Mouse (Mus musculus) MEL (cell line): Measurements from ENCODE around the gene Rps6ka3. TPM values are rescaled to one million over a fixed set of nuclear protein-coding genes. Genes with fewer than 3 reads are reported as not detected.

Source experiments
- DNase-seq: peaks from one replicate; pipeline ENCODE4 v3.0.0; 2011; ENCODE audit warnings: low read depth, low spot score
- H3K27ac ChIP-seq: 2 replicates; pipeline ENCODE4 v1.5.1; 2012; ENCODE audit warnings: low read depth, mild to moderate bottlenecking, control low read depth, low read length, moderate library complexity; ENCODE audit not compliant: control insufficient read depth
- H3K27me3 ChIP-seq, 2 experiments: fragments of 150-350 bp in 1 of 2; sonication (generic) in 1 of 2; 2 replicates each; pipeline ENCODE4 v1.6.1; 2012; ENCODE audit warnings: low read length in 2 of 2, mild to moderate bottlenecking in 2 of 2, improper control_type of control experiment in 1 of 2, moderate library complexity in 1 of 2; ENCODE audit not compliant: insufficient read depth in 2 of 2, control insufficient read depth in 1 of 2
- H3K36me3 ChIP-seq, 2 experiments: 2 replicates each; pipeline ENCODE4 v1.6.1; 2012 to 2014; ENCODE audit warnings: low read length in 2 of 2, improper control_type of control experiment in 1 of 2, inconsistent platforms in 1 of 2, mild to moderate bottlenecking in 1 of 2; ENCODE audit not compliant: insufficient read depth in 2 of 2, control insufficient read depth in 1 of 2
- H3K4me1 ChIP-seq, 2 experiments: fragments of 150-350 bp in 1 of 2; sonication (generic) in 1 of 2; 2 replicates each; pipeline ENCODE4 v1.6.1; 2012; ENCODE audit warnings: low read length in 2 of 2, improper control_type of control experiment in 1 of 2, mild to moderate bottlenecking in 1 of 2; ENCODE audit not compliant: insufficient read depth in 2 of 2, control insufficient read depth in 1 of 2
- H3K4me3 ChIP-seq, 2 experiments: fragments of 150-350 bp in 1 of 2; sonication (generic) in 1 of 2; 2 replicates each; pipeline ENCODE4 v1.5.1; 2012; ENCODE audit warnings: low read depth in 2 of 2, low read length in 2 of 2, mild to moderate bottlenecking in 2 of 2, moderate library complexity in 2 of 2, control low read depth in 1 of 2, improper control_type of control experiment in 1 of 2; ENCODE audit not compliant: control insufficient read depth in 1 of 2, insufficient read depth in 1 of 2
- H3K79me2 ChIP-seq: 2 replicates; pipeline ENCODE4 v1.6.1; 2012; ENCODE audit warnings: mild to moderate bottlenecking, low read length, moderate library complexity; ENCODE audit not compliant: control insufficient read depth, poor library complexity, insufficient read depth
- H3K9ac ChIP-seq: 2 replicates; pipeline ENCODE4 v1.6.1; 2012; ENCODE audit warnings: low read depth, mild to moderate bottlenecking, control low read depth, low read length, moderate library complexity; ENCODE audit not compliant: control insufficient read depth, poor library complexity, severe bottlenecking
- H3K9me3 ChIP-seq: fragments of 150-350 bp; sonication (generic); replicated peaks from 2 replicates; pipeline ENCODE4 v1.6.1; 2012; ENCODE audit warnings: mild to moderate bottlenecking, low read length, improper control_type of control experiment, moderate library complexity; ENCODE audit not compliant: insufficient read depth
- BHLHE40 ChIP-seq: IDR thresholded peaks from 2 replicates; pipeline ENCODE4 v1.6.1; 2012; ENCODE audit warnings: low read depth, mild to moderate bottlenecking, inconsistent platforms, low read length, improper control_type of control experiment, borderline replicate concordance
- CHD1 ChIP-seq: IDR thresholded peaks from 2 replicates; pipeline ENCODE4 v1.6.1; 2012; ENCODE audit warnings: low read depth, mild to moderate bottlenecking, inconsistent platforms, low read length, improper control_type of control experiment
- CHD2 ChIP-seq: IDR thresholded peaks from 2 replicates; pipeline ENCODE4 v1.6.1; 2011; ENCODE audit warnings: low read length, improper control_type of control experiment
- CTCF ChIP-seq, 3 experiments: IDR thresholded peaks in 2 of 3; conservative IDR thresholded peaks in 1 of 3; 2 replicates each; pipeline ENCODE4 v1.5.1; 2011 to 2012; ENCODE audit warnings: low read length in 3 of 3, low read depth in 2 of 3, mild to moderate bottlenecking in 2 of 3, improper control_type of control experiment in 1 of 3, inconsistent platforms in 1 of 3, mixed read lengths in 1 of 3, moderate library complexity in 1 of 3; ENCODE audit not compliant: control insufficient read depth in 1 of 3, insufficient read depth in 1 of 3, poor library complexity in 1 of 3, severe bottlenecking in 1 of 3
- E2F4 ChIP-seq: IDR thresholded peaks from 2 replicates; pipeline ENCODE4 v1.6.1; 2011; ENCODE audit warnings: low read depth, low read length, improper control_type of control experiment, borderline replicate concordance
- ELF1 ChIP-seq: IDR thresholded peaks from 2 replicates; pipeline ENCODE4 v1.6.1; 2014; ENCODE audit warnings: low read depth, mild to moderate bottlenecking, inconsistent platforms, low read length, improper control_type of control experiment, moderate library complexity
- GATA1 ChIP-seq: IDR thresholded peaks from 2 replicates; pipeline ENCODE4 v1.6.1; 2011; ENCODE audit warnings: low read depth, low read length, improper control_type of control experiment
- HCFC1 ChIP-seq: IDR thresholded peaks from 2 replicates; pipeline ENCODE4 v1.6.1; 2012; ENCODE audit warnings: low read depth, mild to moderate bottlenecking, inconsistent platforms, low read length, improper control_type of control experiment, moderate library complexity
- KAT2A ChIP-seq: conservative IDR thresholded peaks from 2 replicates; pipeline ENCODE4 v1.6.1; 2012; ENCODE audit warnings: low read depth, low read length, improper control_type of control experiment, inconsistent platforms
- MAFK ChIP-seq: IDR thresholded peaks from 2 replicates; pipeline ENCODE4 v1.6.1; 2011; ENCODE audit warnings: low read depth, mild to moderate bottlenecking, low read length, improper control_type of control experiment, borderline replicate concordance
- MAX ChIP-seq: IDR thresholded peaks from 2 replicates; pipeline ENCODE4 v1.6.1; 2011; ENCODE audit warnings: low read length, improper control_type of control experiment
- MAZ ChIP-seq: IDR thresholded peaks from 2 replicates; pipeline ENCODE4 v1.6.1; 2012; ENCODE audit warnings: low read depth, mild to moderate bottlenecking, inconsistent platforms, low read length, improper control_type of control experiment
- MXI1 ChIP-seq: IDR thresholded peaks from 2 replicates; pipeline ENCODE4 v1.6.1; 2011; ENCODE audit warnings: mild to moderate bottlenecking, low read depth, low read length, improper control_type of control experiment
- MYC ChIP-seq: IDR thresholded peaks from 2 replicates; pipeline ENCODE4 v1.6.1; 2011; ENCODE audit warnings: low read depth, mild to moderate bottlenecking, low read length, improper control_type of control experiment, moderate library complexity
- NELFE ChIP-seq: IDR thresholded peaks from 2 replicates; pipeline ENCODE4 v1.6.1; 2011; ENCODE audit warnings: low read depth, low read length, improper control_type of control experiment
- NRF1 ChIP-seq: IDR thresholded peaks from 2 replicates; pipeline ENCODE4 v1.6.1; 2014; ENCODE audit warnings: low read depth, mild to moderate bottlenecking, inconsistent platforms, low read length, improper control_type of control experiment, moderate library complexity; ENCODE audit not compliant: poor library complexity, insufficient read depth, severe bottlenecking
- POLR2A ChIP-seq, 2 experiments: IDR thresholded peaks; 2 replicates each; pipeline ENCODE4 v1.6.1; 2011 to 2012; ENCODE audit warnings: low read length in 2 of 2, mild to moderate bottlenecking in 2 of 2, control low read depth in 1 of 2, improper control_type of control experiment in 1 of 2, low read depth in 1 of 2, moderate library complexity in 1 of 2; ENCODE audit not compliant: control insufficient read depth in 1 of 2, insufficient read depth in 1 of 2, poor library complexity in 1 of 2
- POLR2AphosphoS2 ChIP-seq: IDR thresholded peaks from 2 replicates; pipeline ENCODE4 v1.6.1; 2011; ENCODE audit warnings: low read length, improper control_type of control experiment
- RCOR1 ChIP-seq: IDR thresholded peaks from 2 replicates; pipeline ENCODE4 v1.6.1; 2012; ENCODE audit warnings: low read depth, mild to moderate bottlenecking, inconsistent platforms, low read length, improper control_type of control experiment
- TAL1 ChIP-seq: IDR thresholded peaks from 2 replicates; pipeline ENCODE4 v1.6.1; 2012; ENCODE audit warnings: mild to moderate bottlenecking, inconsistent platforms, low read length, moderate library complexity, mixed read lengths
- TBP ChIP-seq: IDR thresholded peaks from 2 replicates; pipeline ENCODE4 v1.8.0; 2011; ENCODE audit warnings: low read depth, low read length, improper control_type of control experiment
- TCF12 ChIP-seq: IDR thresholded peaks from 2 replicates; pipeline ENCODE4 v1.6.1; 2014; ENCODE audit warnings: low read depth, mild to moderate bottlenecking, inconsistent platforms, low read length, improper control_type of control experiment, moderate library complexity
- UBTF ChIP-seq: IDR thresholded peaks from 2 replicates; pipeline ENCODE4 v1.6.1; 2012; ENCODE audit warnings: low read depth, mild to moderate bottlenecking, inconsistent platforms, low read length, improper control_type of control experiment, moderate library complexity, borderline replicate concordance; ENCODE audit not compliant: insufficient read depth
- ZC3H11A ChIP-seq: IDR thresholded peaks from 2 replicates; pipeline ENCODE4 v1.6.1; 2012; ENCODE audit warnings: low read depth, mild to moderate bottlenecking, inconsistent platforms, low read length, improper control_type of control experiment
- ZMIZ1 ChIP-seq: IDR thresholded peaks from 2 replicates; pipeline ENCODE4 v1.6.1; 2012; ENCODE audit warnings: low read depth, mild to moderate bottlenecking, inconsistent platforms, low read length, improper control_type of control experiment, moderate library complexity
- ZNF384 ChIP-seq: IDR thresholded peaks from 2 replicates; pipeline ENCODE4 v1.6.1; 2012; ENCODE audit warnings: low read depth, mild to moderate bottlenecking, inconsistent platforms, low read length, improper control_type of control experiment
- polyA plus RNA-seq, 2 experiments: library from polyadenylated mRNA; stranded (reverse) in 1 of 2; unstranded in 1 of 2; fragments of >175 nt in 1 of 2; fragments of >200 nt in 1 of 2; gene quantifications; 2 replicates each; pipeline versions ENCODE4 v1.2.1 to v1.2.4; 2012; ENCODE audit warnings: low replicate concordance in 2 of 2, low read depth in 1 of 2; ENCODE audit not compliant: insufficient read length in 2 of 2, insufficient read depth in 1 of 2, missing spikeins in 1 of 2
- total RNA-seq: library from RNA; depleted of rRNA; stranded (reverse); fragments of 300-350 nt; gene quantifications from 2 replicates; pipeline ENCODE4 v1.2.3, GENCODE M21; 2012

Gene Rps6ka3
- total and polyA plus RNA-seq, 3 experiments: 10.9 to 32.7 TPM; not detected in 1

DNA sequence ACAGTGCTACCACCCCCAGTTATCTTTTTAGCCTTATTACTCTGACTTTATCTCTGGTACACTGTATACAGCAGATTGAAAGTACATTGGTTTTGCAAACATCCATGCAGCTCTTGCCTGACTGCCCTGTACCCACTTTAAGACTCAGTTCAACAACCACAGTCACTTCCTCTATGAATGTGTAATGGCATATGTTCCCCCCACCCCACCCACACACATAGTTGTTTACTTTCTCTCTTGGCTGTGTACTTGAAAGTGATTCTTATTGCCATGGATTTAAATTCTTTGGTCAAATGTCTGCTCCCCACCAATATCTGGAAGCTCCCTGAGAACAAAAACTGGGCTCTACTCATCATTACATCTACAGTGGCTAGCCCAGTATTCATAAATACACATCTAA, 10.6 kb upstream of the Rps6ka3 start:
- Histone ChIP-seq H3K36me3 (no peaks in the 10 kb centered on the region), H3K4me3 (no peak overlapping the region), H3K4me1 (no peaks in the 10 kb centered on the region), H3K9ac (no peak overlapping the region), H3K27ac (no peak overlapping the region), H3K27me3 (peaks cover 0 to 8% of the 10 kb centered on the region in 2 experiments; a peak in 2 of 4 replicates), H3K9me3 (no peaks in the 10 kb centered on the region)
- TF ChIP-seq MAX (no peak), GATA1 (no peak), UBTF (no peak), ZC3H11A (no peak), E2F4 (no peak), CTCF (IDR thresholded peaks at IDR 0.05 in 2 of 3, conservative IDR thresholded peaks at IDR 0.05 in 1 of 3; ENCODE audit: control insufficient read depth in 1 of 3, insufficient read depth in 1 of 3, low read depth in 2 of 3, low read length in 3 of 3, poor library complexity in 1 of 3, severe bottlenecking in 1 of 3) (no peak), BHLHE40 (no peak), CHD2 (no peak), MYC (no peak), ZMIZ1 (no peak), HCFC1 (no peak), NRF1 (no peak), POLR2A (IDR thresholded peaks at IDR 0.05; ENCODE audit: control insufficient read depth in 1 of 2, insufficient read depth in 1 of 2, low read depth in 1 of 2, low read length in 2 of 2, poor library complexity in 1 of 2) (no peak), ZNF384 (no peak), POLR2AphosphoS2 (no peak), MAZ (no peak), MXI1 (no peak), ELF1 (no peak)
- TF ChIP-seq, all 39 proteins: peak for 0
- no peaks in the 10 kb centered on the region for H3K79me2 ChIP-seq
- no peak for DNase-seq

DNA sequence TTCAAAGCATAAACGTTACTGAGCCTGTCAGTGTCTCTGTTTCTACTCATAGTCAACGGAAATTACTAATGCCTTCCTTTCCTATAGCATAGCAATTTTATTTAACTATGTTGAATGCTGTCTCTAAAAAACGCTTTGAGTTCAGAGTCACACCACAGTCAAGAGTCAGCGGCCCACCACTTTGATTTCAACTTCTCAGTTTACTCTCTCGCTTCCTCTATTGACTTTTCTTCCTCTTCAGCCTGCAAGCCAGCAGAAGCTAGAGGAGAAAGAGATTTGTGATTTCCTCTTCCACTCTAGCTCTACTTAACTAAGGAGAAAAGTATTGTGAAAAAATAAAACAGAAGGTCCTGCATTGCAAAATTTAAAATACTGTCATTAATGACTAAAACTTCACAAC, 10.0 kb upstream of the Rps6ka3 start:
- no peaks in the 10 kb centered on the region for H3K4me1 ChIP-seq

More for the DNA sequence above, 10.0 kb upstream of the Rps6ka3 start:
- H3K36me3 ChIP-seq: no peaks in the 10 kb centered on the region
- H3K9ac ChIP-seq: no peak overlapping the region
- no peak overlapping the region for H3K4me3 ChIP-seq
- no peaks in the 10 kb centered on the region for H3K9me3 ChIP-seq
- no peak for DNase-seq
- no peak overlapping the region for H3K27ac ChIP-seq
- H3K27me3 ChIP-seq: peaks cover 0 to 8% of the 10 kb centered on the region in 2 experiments; a peak in 2 of 4 replicates
- TF ChIP-seq CHD2 (no peak), KAT2A (no peak), BHLHE40 (no peak), MAZ (no peak), ZC3H11A (no peak), CHD1 (no peak), NRF1 (no peak), MAX (no peak), TBP (no peak), RCOR1 (no peak), MAFK (no peak), POLR2A (IDR thresholded peaks at IDR 0.05; ENCODE audit: control insufficient read depth in 1 of 2, insufficient read depth in 1 of 2, low read depth in 1 of 2, low read length in 2 of 2, poor library complexity in 1 of 2) (no peak), TCF12 (no peak), TAL1 (no peak), NELFE (no peak)
- TF ChIP-seq, all 39 proteins: peak for 0
- no peaks in the 10 kb centered on the region for H3K79me2 ChIP-seq
